Mouse (Mus musculus) heart, postnatal 0 days (tissue): ENCODE measurements around the gene Cttnbp2.

ENCODE experiments used
- CTCF ChIP-seq: IDR thresholded peaks from 2 replicates; pipeline ENCODE4 v1.5.1; 2016; ENCODE audit warnings: antibody characterized with exemption, control low read depth, low read depth
- EP300 ChIP-seq: IDR thresholded peaks from 2 replicates; pipeline ENCODE4 v1.6.1; 2016; ENCODE audit warnings: antibody characterized with exemption, low read depth

DNA sequence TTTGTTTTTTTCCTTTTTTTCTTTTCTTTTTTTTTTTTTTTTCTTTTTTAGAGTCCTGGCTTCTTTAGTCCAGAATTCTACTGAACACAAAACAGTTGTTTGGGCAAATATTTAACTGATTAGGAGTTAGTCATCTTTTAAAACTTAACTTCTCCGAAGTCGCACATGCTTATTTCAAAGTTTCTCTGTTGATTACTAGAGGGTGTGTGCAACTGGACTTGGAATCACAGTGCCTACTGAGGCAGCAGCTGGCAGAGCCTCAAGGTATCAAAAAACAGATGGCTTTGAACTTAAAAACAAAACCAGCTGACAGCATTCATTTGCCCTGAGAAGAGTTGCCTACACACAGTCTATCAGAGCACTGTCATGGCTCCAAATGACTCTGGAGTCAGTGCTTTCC lies 82.8 kb downstream of the Cttnbp2 start:
- no peak for TF ChIP-seq CTCF
- no peak for TF ChIP-seq EP300
